Mouse (Mus musculus): Measurements from ENCODE around the gene Kcna10. TPM values are rescaled to one million over a fixed set of nuclear protein-coding genes. Genes with fewer than 3 reads are reported as not detected.

Kcna10 gene
- polyA plus RNA-seq, 1 experiment from 2014 or later, result not detected

GRCm38 (mm10) chr3:107171964-107172363, 10.9 kb upstream of the Kcna10 start:
- no peak overlapping the region for H3K4me2 ChIP-seq (ENCODE audit: low read depth, low read length)
- no peak for ATAC-seq
- no peaks in the 10 kb centered on the region for H3K9me3 ChIP-seq (ENCODE audit: low read length)
- no peak overlapping the region for H3K9ac ChIP-seq (replicated peaks)
- H3K36me3 ChIP-seq (replicated peaks; ENCODE audit: insufficient read depth, low read length), result no peaks in the 10 kb centered on the region
- no peaks in the 10 kb centered on the region for H3K4me1 ChIP-seq (ENCODE audit: insufficient read depth)
- TF ChIP-seq EP300 (IDR thresholded peaks at IDR 0.05; ENCODE audit: low read depth), result no peak
- no peak for TF ChIP-seq CTCF (IDR thresholded peaks at IDR 0.05; ENCODE audit: low read depth)
- H3K27ac ChIP-seq (ENCODE audit: low read depth), result no peak overlapping the region
- no peaks in the 10 kb centered on the region for H3K27me3 ChIP-seq (ENCODE audit: insufficient read depth, low read length)
- no peak for DNase-seq
- H3K4me3 ChIP-seq (ENCODE audit: low read depth, low read length), result no peak overlapping the region
- 71% methylated on average over 3 of the region's 3 CpGs for WGBS (ENCODE audit: insufficient replicate concordance)

- Histone ChIP-seq H3K36me3 (replicated peaks; ENCODE audit: insufficient read depth, low read length) (no peaks in the 10 kb centered on the region), H3K4me2 (ENCODE audit: low read depth, low read length) (no peak overlapping the region), H3K4me3 (ENCODE audit: low read depth, low read length) (no peak overlapping the region), H3K4me1 (ENCODE audit: insufficient read depth) (no peaks in the 10 kb centered on the region), H3K27ac (ENCODE audit: low read depth) (no peak overlapping the region), H3K9me3 (ENCODE audit: low read length) (no peaks in the 10 kb centered on the region), H3K27me3 (ENCODE audit: insufficient read depth, low read length) (no peaks in the 10 kb centered on the region), H3K9ac (replicated peaks) (no peak overlapping the region)
- 83% methylated on average over 1 of the region's 1 CpGs for WGBS (ENCODE audit: insufficient replicate concordance)
- no peak for DNase-seq
- TF ChIP-seq CTCF (IDR thresholded peaks at IDR 0.05; ENCODE audit: low read depth), result no peak
- no peak for TF ChIP-seq EP300 (IDR thresholded peaks at IDR 0.05; ENCODE audit: low read depth)
- no peak for ATAC-seq
These were observed 10.3 kb upstream of the Kcna10 start for GRCm38 (mm10) chr3:107172556-107172955.

GRCm38 (mm10) chr3:107175486-107175885, 7.4 kb upstream of the Kcna10 start:
- H3K36me3 ChIP-seq (replicated peaks; ENCODE audit: insufficient read depth, low read length), result no peaks in the 10 kb centered on the region
- H3K27me3 ChIP-seq (ENCODE audit: insufficient read depth, low read length), result no peaks in the 10 kb centered on the region
- H3K9ac ChIP-seq (replicated peaks), result no peak overlapping the region
- H3K27ac ChIP-seq (ENCODE audit: low read depth), result no peak overlapping the region
- H3K4me1 ChIP-seq (ENCODE audit: insufficient read depth), result no peaks in the 10 kb centered on the region
- ATAC-seq (no peak), DNase-seq (no peak)
- H3K9me3 ChIP-seq (ENCODE audit: low read length), result no peaks in the 10 kb centered on the region
- H3K4me3 ChIP-seq (ENCODE audit: low read depth, low read length), result no peak overlapping the region
- 53% methylated on average over 4 of the region's 4 CpGs for WGBS (ENCODE audit: insufficient replicate concordance)
- TF ChIP-seq EP300 (IDR thresholded peaks at IDR 0.05; ENCODE audit: low read depth) (no peak), CTCF (IDR thresholded peaks at IDR 0.05; ENCODE audit: low read depth) (no peak)
- H3K4me2 ChIP-seq (ENCODE audit: low read depth, low read length), result no peak overlapping the region

- no peaks in the 10 kb centered on the region for H3K36me3 ChIP-seq (replicated peaks; ENCODE audit: insufficient read depth, low read length)
- WGBS (ENCODE audit: insufficient replicate concordance), result 74% methylated on average over 9 of the region's 9 CpGs
- no peaks in the 10 kb centered on the region for H3K4me1 ChIP-seq (ENCODE audit: insufficient read depth)
- no peak overlapping the region for H3K4me2 ChIP-seq (ENCODE audit: low read depth, low read length)
- DNase-seq, result no peak
- H3K9ac ChIP-seq (replicated peaks), result no peak overlapping the region
- H3K4me3 ChIP-seq (ENCODE audit: low read depth, low read length), result no peak overlapping the region
- H3K27me3 ChIP-seq (ENCODE audit: insufficient read depth, low read length), result no peaks in the 10 kb centered on the region
- no peak for ATAC-seq
- TF ChIP-seq CTCF (IDR thresholded peaks at IDR 0.05; ENCODE audit: low read depth), result no peak
- no peak for TF ChIP-seq EP300 (IDR thresholded peaks at IDR 0.05; ENCODE audit: low read depth)
- H3K27ac ChIP-seq (ENCODE audit: low read depth), result no peak overlapping the region
- H3K9me3 ChIP-seq (ENCODE audit: low read length), result no peaks in the 10 kb centered on the region
These were observed 6.4 kb upstream of the Kcna10 start for GRCm38 (mm10) chr3:107176501-107176900.

- Histone ChIP-seq H3K4me1 (ENCODE audit: insufficient read depth) (no peaks in the 10 kb centered on the region), H3K4me2 (ENCODE audit: low read depth, low read length) (no peak overlapping the region), H3K9me3 (ENCODE audit: low read length) (no peaks in the 10 kb centered on the region), H3K9ac (replicated peaks) (no peak overlapping the region), H3K27ac (ENCODE audit: low read depth) (no peak overlapping the region), H3K27me3 (ENCODE audit: insufficient read depth, low read length) (no peaks in the 10 kb centered on the region), H3K36me3 (replicated peaks; ENCODE audit: insufficient read depth, low read length) (no peaks in the 10 kb centered on the region), H3K4me3 (ENCODE audit: low read depth, low read length) (no peak overlapping the region)
- no peak for ATAC-seq
- WGBS (ENCODE audit: insufficient replicate concordance), result 61% methylated on average over 2 of the region's 2 CpGs
- no peak for TF ChIP-seq EP300 (IDR thresholded peaks at IDR 0.05; ENCODE audit: low read depth)
- no peak for TF ChIP-seq CTCF (IDR thresholded peaks at IDR 0.05; ENCODE audit: low read depth)
- DNase-seq, result no peak
These were observed 2.0 kb upstream of the Kcna10 start for GRCm38 (mm10) chr3:107180860-107181259.

- no peak for DNase-seq
- no peak for TF ChIP-seq EP300 (IDR thresholded peaks at IDR 0.05; ENCODE audit: low read depth)
- TF ChIP-seq CTCF (IDR thresholded peaks at IDR 0.05; ENCODE audit: low read depth), result no peak
- Histone ChIP-seq H3K36me3 (replicated peaks; ENCODE audit: insufficient read depth, low read length) (no peaks in the 10 kb centered on the region), H3K9me3 (ENCODE audit: low read length) (no peaks in the 10 kb centered on the region), H3K4me2 (ENCODE audit: low read depth, low read length) (no peak overlapping the region), H3K9ac (replicated peaks) (no peak overlapping the region), H3K27ac (ENCODE audit: low read depth) (no peak overlapping the region), H3K27me3 (ENCODE audit: insufficient read depth, low read length) (no peaks in the 10 kb centered on the region), H3K4me1 (ENCODE audit: insufficient read depth) (no peaks in the 10 kb centered on the region), H3K4me3 (ENCODE audit: low read depth, low read length) (no peak overlapping the region)
- no peak for ATAC-seq
- 57% methylated on average over 3 of the region's 3 CpGs for WGBS (ENCODE audit: insufficient replicate concordance)
These were observed 322 bp downstream of the Kcna10 start for GRCm38 (mm10) chr3:107183178-107183577.

- no peaks in the 10 kb centered on the region for H3K36me3 ChIP-seq (replicated peaks; ENCODE audit: insufficient read depth, low read length)
- TF ChIP-seq EP300 (IDR thresholded peaks at IDR 0.05; ENCODE audit: low read depth) (no peak), CTCF (IDR thresholded peaks at IDR 0.05; ENCODE audit: low read depth) (no peak)
- no peak for DNase-seq
These were observed 2.7 kb downstream of the Kcna10 start for GRCm38 (mm10) chr3:107185597-107185996.

More at GRCm38 (mm10) chr3:107185597-107185996, 2.7 kb downstream of the Kcna10 start:
- H3K9me3 ChIP-seq (ENCODE audit: low read length), result no peaks in the 10 kb centered on the region
- whole genome bisulfite sequencing (ENCODE audit: insufficient replicate concordance), result 66% methylated on average over 3 of the region's 3 CpGs
- no peak overlapping the region for H3K4me2 ChIP-seq (ENCODE audit: low read depth, low read length)
- H3K4me1 ChIP-seq (ENCODE audit: insufficient read depth), result no peaks in the 10 kb centered on the region
- H3K27me3 ChIP-seq (ENCODE audit: insufficient read depth, low read length), result no peaks in the 10 kb centered on the region
- no peak overlapping the region for H3K9ac ChIP-seq (replicated peaks)
- H3K4me3 ChIP-seq (ENCODE audit: low read depth, low read length), result no peak overlapping the region
- H3K27ac ChIP-seq (ENCODE audit: low read depth), result no peak overlapping the region
- no peak for ATAC-seq

All from liver, postnatal 0 days (tissue).